Mouse (Mus musculus): Measurements from ENCODE around the gene Pkd1l1.

The Pkd1l1 gene

DNA sequence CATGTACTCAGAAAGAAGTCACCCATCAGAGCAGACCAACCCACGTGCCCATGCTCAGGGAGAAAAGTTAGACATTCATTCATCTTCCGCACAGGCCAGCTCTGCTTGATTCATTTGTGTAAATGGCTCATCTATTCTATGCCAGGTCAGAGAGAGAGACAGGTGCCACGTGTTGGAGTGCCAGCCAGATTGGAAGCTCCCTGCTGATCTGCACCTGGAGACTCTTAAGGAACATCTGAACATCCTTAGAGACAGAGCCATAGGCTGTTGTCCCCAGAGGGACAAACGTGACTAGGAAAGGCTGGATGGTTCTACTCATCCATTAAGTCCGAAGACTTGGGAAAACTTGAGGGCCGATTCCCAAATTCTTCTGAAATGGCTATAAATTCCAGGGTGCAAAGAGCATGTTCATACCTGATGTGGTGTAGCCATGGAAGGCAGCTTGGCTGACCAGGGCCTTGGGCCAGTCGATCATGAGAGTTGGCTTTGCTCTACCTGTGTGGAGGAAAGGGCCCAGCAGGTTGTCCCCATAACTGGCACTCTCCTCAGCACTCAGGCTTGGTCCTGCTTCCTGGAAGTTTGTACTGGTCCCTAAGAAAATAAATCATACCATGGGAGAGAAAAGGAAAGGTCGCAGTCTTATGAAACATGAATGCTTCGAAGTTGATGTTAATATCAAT is 36.5 kb downstream of the Pkd1l1 start:
- in situ Hi-C loops (cut with MboI): no loop called here

DNA sequence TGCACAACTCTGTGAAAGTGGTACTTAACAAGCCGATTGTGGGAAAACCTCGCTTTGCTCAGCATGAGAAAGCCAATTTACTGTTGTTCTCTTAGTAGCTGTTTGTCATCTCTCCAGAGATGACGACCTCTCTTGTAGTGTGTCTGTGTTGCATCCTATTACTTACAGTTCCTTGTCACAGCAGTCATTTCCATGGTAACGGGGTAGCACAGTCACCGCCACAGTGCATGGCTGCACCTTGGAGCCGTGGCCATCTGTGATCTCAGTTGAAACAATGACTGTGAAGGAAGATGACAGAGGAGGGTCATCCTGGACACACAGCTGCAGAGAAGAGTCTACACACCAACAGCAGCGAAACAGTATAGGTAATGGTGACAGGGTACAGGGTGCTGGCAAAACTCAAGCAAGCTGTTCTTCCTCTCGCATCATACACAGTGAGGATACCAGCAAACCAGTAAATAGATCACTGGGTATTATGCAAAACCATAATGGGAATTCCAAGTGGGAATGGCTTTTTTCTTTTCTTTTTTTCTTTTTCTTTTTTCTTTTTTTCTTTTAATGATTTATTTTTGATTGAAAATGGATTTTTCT is 56.9 kb downstream of the Pkd1l1 start:
- in situ Hi-C loops (cut with MboI): no loop called here

DNA sequence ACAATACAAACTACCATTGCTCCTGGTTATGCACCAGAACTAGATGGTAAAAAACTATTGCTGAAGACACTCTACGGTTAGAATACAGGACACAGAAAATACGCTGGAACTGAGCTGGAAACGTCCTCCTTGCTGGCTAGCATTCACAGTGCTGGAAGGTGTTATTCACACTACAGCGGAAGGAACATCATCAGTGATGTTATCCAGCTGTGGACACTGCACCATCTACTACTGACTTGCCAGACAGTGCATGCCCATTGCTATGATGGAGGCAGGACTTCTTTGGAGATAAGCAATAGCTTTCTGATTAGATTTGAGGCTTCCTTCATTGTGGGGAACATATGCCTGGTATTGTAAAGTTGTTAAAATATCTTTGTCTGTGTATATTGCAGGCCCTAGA is 90.3 kb downstream of the Pkd1l1 start:
- in situ Hi-C loops (cut with MboI): no loop called here

DNA sequence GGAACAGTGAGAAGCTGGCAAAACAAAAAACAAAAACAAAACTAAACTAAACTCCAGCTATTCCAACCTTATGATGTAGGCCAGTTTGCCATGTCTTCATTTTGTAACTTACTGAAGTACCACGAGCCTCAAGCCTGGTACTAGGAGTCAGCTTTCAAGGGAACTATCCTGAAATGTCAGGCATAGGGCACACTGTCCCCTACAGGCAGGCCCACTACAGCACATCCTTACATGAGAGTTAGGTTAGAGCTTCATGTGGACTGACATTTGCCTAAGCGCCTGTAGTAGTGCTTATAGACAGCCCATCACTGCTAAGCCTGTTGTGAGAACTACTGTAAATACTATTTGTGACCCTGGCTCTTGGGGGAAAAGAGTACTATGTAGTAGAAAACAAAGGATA is 91.5 kb downstream of the Pkd1l1 start:
- in situ Hi-C loops (cut with MboI): no loop called here

DNA sequence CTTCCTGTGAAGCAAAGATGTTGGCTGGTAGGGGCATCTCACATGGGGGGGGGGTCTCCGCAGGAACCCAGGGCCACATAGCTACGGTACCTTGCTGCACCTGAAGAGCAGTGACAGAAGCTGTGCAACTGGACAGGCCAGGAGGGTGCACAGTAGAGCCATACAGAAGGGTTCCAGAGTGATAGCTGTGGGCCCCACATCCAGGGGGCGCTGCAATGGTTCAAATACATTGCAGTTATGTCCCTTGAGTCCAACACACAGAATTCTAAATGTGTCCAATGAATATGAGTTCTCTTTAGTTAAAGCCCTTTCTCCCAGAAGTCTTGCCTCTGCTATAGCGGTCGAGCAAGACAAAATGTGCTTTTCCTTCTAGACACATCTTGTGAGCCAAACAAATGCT is 103.0 kb downstream of the Pkd1l1 start:
- in situ Hi-C loops (cut with MboI): no loop called here

DNA sequence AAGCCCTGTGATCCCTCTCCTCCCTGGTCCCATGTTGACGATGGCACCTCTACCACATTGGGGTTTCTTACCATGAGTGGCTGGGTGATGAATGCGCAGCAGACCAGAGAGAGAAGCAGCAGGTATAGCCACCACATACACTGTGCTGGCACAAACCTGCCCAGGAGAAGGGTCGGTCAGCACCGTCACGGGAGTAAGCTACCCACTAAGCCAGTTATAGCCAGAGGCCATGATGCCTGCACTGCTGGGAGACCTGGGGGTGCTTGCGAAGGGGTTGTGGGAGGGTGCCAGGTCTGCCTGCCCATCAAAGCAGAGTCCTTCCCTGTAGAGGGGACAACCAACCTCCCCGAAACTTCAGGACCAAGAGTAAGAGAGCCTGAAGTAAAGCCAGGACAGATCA is 107.0 kb downstream of the Pkd1l1 start:
- in situ Hi-C loops (cut with MboI): no loop called here

- in situ Hi-C loops (cut with MboI): no loop called here
Observed at GRCm38 (mm10) chr11:8863955-8864675, 109.0 kb downstream of the Pkd1l1 start.

- in situ Hi-C loops (cut with MboI): no loop called here
Observed at GRCm38 (mm10) chr11:8862426-8862825, 110.6 kb downstream of the Pkd1l1 start.

GRCm38 (mm10) chr11:8861978-8862377 is 111.1 kb downstream of the Pkd1l1 start:
- in situ Hi-C loops (cut with MboI): no loop called here

GRCm38 (mm10) chr11:8860878-8861277 is 112.2 kb downstream of the Pkd1l1 start:
- in situ Hi-C loops (cut with MboI): no loop called here

- in situ Hi-C loops (cut with MboI): loop anchor here (5.0 kb wide), 1 partner anchor 323 kb away; no protein-coding TSS in a partner anchor
Observed at GRCm38 (mm10) chr11:8859868-8860267, 113.2 kb downstream of the Pkd1l1 start.

GRCm38 (mm10) chr11:8859041-8859440 is 114.0 kb downstream of the Pkd1l1 start:
- in situ Hi-C loops (cut with MboI): loop anchor here (5.0 kb wide), 1 partner anchor 322 kb away; no protein-coding TSS in a partner anchor

DNA sequence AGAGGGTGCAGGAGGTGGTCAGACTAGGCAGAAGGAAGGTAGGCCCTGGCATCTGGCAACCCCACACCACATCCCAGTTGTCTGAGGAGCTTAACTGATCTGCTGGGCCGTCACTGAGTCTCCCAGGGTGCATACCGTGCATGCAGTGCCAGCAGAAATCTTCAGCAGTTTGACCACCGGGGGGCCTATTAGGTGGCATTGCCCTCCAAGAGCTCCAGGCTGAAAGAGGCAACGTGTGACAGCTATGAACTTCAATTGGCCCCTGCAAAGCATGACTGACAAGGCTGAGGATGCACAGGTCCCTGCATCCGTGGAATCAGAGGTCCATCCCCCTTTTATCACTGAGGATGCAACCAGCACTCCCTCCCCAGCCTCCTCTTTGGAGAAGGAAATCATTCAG is 116.9 kb downstream of the Pkd1l1 start:
- in situ Hi-C loops (cut with MboI): loop anchor here (5.0 kb wide), 1 partner anchor 319 kb away; no protein-coding TSS in a partner anchor

- in situ Hi-C loops (cut with MboI): no loop called here
Observed at GRCm38 (mm10) chr11:8848049-8848448, 125.0 kb downstream of the Pkd1l1 start.

- in situ Hi-C loops (cut with MboI): no loop called here
Observed at GRCm38 (mm10) chr11:8847627-8848026, 125.4 kb downstream of the Pkd1l1 start.

GRCm38 (mm10) chr11:8836176-8836575 is 136.9 kb downstream of the Pkd1l1 start:
- in situ Hi-C loops (cut with MboI): no loop called here

DNA sequence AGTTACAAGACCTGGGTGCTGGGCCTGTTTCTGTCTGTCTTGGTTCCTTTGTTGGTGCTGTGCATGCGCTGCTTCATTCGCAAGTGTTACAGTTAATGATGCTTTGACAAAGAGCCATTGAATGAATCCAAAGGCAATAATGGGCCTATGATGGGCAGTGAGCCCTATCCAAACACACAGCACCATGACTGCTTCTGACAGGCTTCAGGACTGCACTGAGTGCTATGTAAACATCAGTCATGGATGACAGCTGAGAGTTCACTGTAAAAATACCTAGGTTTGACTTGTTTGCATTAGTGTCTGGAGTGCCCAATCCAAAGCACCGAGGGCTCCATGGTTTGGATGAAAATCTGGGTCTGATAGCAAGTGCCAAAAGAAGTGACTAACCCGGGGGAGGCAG is 138.9 kb downstream of the Pkd1l1 start:
- in situ Hi-C loops (cut with MboI): no loop called here

- in situ Hi-C loops (cut with MboI): no loop called here
Observed at GRCm38 (mm10) chr11:8830551-8830950, 142.5 kb downstream of the Pkd1l1 start.

DNA sequence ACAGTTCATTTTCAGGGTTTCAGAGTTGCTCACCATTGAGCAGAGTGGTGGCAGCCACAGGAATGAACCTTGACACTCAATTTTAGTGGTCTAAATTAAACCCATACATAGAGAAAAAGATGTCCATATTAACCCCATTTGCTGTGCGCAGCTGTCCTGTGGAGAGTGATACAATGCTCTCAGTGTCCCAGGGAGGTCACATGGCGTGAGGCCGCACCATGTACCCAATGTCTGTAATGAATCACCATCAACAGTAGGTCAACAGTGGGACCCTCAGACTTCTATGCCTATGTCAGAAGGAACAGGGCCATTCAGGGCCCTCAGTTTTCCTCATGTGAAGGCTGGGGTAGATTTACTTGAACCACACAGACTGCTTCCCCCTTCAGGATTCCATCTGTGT is 143.5 kb downstream of the Pkd1l1 start:
- in situ Hi-C loops (cut with MboI): no loop called here

DNA sequence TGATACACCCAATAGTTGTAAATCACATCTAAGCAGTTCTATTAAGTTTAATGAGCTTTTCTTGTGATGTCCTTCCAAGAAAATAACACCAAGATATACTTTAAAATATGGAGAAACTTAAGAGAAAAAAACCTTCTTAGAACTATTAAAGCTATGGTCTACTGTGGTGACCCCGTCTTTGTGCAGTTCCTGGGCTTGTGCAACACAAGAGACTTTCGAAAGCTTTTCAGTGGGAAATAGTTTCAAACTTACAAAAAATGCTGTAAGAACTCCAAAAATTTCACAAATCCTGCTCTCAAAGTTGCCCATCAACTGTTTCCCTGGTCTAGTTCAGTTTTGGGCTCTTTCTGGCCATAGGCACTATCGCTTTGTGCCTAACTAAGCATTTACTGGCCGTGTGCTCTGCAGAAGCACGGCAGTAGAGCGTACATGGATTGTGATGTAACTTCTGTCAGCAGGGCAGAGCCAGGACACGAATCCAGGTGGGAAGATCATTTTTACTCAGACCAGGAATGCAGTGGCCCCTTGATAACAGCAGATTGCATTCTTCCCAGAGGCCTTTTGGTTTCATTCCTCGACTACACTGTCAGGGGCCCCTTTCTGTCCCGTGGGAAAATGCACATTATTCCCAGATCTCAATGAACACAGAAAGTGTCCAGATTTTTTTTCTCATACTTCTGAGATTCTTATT is 144.1 kb downstream of the Pkd1l1 start:
- in situ Hi-C loops (cut with MboI): no loop called here

GRCm38 (mm10) chr11:8826609-8827008 is 146.5 kb downstream of the Pkd1l1 start:
- in situ Hi-C loops (cut with MboI): no loop called here

DNA sequence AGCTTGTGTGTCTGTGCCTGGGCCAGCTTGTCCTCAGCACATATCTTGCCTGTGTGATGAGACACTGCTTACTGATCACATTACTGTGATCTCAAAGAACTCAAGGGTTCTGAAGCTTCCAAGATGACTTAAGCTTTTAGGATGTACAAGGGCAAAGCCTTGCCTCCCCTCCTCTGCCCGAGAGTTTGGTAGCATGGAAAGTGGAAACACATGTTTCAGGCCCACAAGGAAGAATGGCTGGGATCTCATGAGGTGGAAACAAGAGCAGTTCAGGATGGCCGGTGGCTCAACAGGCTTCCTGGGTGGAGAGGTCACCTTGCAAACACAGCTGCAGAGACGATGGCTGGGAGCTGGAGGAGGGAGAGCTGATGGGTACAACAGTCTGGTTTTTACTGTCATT is 147.0 kb downstream of the Pkd1l1 start:
- in situ Hi-C loops (cut with MboI): no loop called here

Data from mature B cell (primary cell).